Mouse (Mus musculus) spleen, adult 2 months (tissue): ENCODE measurements around the gene Slc26a5. TPM values are rescaled to one million over a fixed set of nuclear protein-coding genes. Genes with fewer than 3 reads are reported as not detected.

Source experiments
- DNase-seq, 2 experiments: peaks; one replicate each; pipeline versions ENCODE4 v3.0.0 to v3.0.0-alpha.2; 2012 to 2021; ENCODE audit warnings: low spot score in 2 of 2, low read depth in 1 of 2
- H3K27ac ChIP-seq: fragments of 200-500 bp; 2 replicates; pipeline ENCODE4 v1.5.1; 2012; ENCODE audit warnings: low read length, inconsistent platforms; ENCODE audit not compliant: insufficient read depth
- H3K27me3 ChIP-seq: fragments of 200-500 bp; 2 replicates; pipeline ENCODE4 v1.6.1; 2012; ENCODE audit warnings: mild to moderate bottlenecking, moderate library complexity, low read length, inconsistent platforms; ENCODE audit not compliant: control insufficient read depth, insufficient read depth
- H3K36me3 ChIP-seq: fragments of 200-500 bp; 2 replicates; pipeline ENCODE4 v1.6.1; 2012; ENCODE audit warnings: mild to moderate bottlenecking, low read length, inconsistent platforms; ENCODE audit not compliant: control insufficient read depth, insufficient read depth
- H3K4me1 ChIP-seq: fragments of 200-500 bp; 2 replicates; pipeline ENCODE4 v1.6.1; 2011; ENCODE audit warnings: inconsistent platforms; ENCODE audit not compliant: control insufficient read depth, insufficient read depth, insufficient read length
- H3K4me3 ChIP-seq: fragments of 200-500 bp; 2 replicates; pipeline ENCODE4 v1.5.1; 2011; ENCODE audit warnings: mild to moderate bottlenecking, inconsistent platforms; ENCODE audit not compliant: insufficient read depth, insufficient read length; ENCODE audit errors: extremely low read depth
- CTCF ChIP-seq: fragments of 200-500 bp; IDR thresholded peaks from 2 replicates; pipeline ENCODE4 v1.5.1; 2011; ENCODE audit warnings: mild to moderate bottlenecking, inconsistent platforms; ENCODE audit not compliant: insufficient read depth, insufficient read length, insufficient replicate concordance; ENCODE audit errors: extremely low read depth
- POLR2A ChIP-seq: fragments of 200-500 bp; IDR thresholded peaks from 2 replicates; pipeline ENCODE4 v1.6.1; 2011; ENCODE audit warnings: low read depth, low read length, inconsistent platforms
- WGBS: fragments of 180-500 bp; shearing (Covaris S2); methylation state at CpG from one replicate; pipeline ENCODE4 v1.1.7; 2018; 5-methylcytosine and 5-hydroxymethylcytosine counted together
- polyA plus RNA-seq: library from polyadenylated mRNA; depleted of rRNA; stranded (reverse); fragments of >200 nt; gene quantifications from 2 replicates; pipeline ENCODE4 v1.2.3, GENCODE M21; 2012

Gene Slc26a5
- polyA plus RNA-seq, 1 experiment, result not detected

DNA sequence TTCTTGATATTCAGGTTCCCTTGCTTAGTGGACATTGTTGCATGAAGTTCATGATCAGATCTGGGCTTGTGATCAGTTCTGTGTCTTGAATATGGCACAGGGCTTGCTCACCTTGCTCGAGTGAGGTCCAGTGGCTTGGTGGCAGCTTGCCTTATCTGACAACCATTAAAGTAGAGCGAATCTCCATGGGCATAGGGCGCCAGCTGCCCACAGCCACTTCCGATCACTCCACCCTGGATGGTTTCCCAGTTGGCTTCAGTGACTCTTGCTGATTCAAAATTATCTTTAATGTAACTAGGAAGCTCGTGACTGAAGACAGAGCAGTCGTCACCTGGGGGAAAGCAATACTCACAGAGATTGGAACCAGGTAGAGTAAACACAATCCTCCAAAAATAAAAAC is 33.5 kb upstream of the Slc26a5 start:
- H3K27me3 ChIP-seq, result no peaks in the 10 kb centered on the region
- 90% methylated on average over 6 of the region's 6 CpGs for WGBS
- no peak overlapping the region for H3K4me3 ChIP-seq
- H3K27ac ChIP-seq, result no peak overlapping the region
- H3K4me1 ChIP-seq, result no peaks in the 10 kb centered on the region
- TF ChIP-seq CTCF, result no peak
- TF ChIP-seq POLR2A, result no peak
- DNase-seq, result no peak
- no peaks in the 10 kb centered on the region for H3K36me3 ChIP-seq

DNA sequence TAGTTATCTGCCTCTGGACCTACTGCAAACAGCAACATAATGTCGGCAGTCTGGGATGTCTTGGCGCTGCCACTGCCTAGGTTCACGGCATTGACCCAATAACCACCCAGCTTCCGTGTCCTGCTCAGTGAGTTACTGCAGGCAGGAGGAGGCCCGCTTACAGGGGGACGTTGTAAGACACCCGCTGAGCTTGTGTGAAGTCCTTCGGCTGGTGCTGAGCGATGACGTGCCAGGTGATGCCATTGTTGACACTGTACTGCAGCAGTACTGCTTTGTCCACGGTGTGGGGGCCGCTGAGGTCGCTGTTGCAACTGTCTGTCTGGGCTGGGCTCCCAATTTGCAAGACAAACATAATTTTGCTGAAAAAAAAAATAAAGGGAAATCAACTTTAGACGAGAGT is 31.2 kb upstream of the Slc26a5 start:
- Histone ChIP-seq H3K4me3 (no peak overlapping the region), H3K27ac (no peak overlapping the region), H3K4me1 (no peaks in the 10 kb centered on the region), H3K27me3 (no peaks in the 10 kb centered on the region), H3K36me3 (no peaks in the 10 kb centered on the region)
- TF ChIP-seq POLR2A (no peak), CTCF (no peak)
- DNase-seq, result no peak
- 82% methylated on average over 14 of the region's 14 CpGs for WGBS

DNA sequence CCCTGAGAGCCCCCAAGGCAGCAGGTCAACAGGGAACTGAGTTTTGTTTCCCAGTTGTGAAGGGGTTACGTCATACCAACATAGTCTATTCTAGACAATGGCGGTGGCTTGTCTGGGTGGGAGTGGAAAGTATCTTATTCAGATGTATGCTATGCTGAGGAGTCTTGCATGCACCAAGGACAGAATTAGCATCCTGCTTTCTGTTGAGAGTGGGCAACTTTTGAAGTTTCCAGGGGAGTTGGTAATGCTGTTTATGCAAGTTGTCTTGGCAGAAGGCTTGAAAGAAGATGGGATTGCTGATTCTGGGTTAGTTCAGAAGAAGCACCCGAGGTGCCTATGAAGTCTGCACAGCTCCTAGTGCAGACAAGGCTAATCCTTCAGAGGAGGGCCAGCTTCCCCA is 28.8 kb upstream of the Slc26a5 start:
- Histone ChIP-seq H3K27ac (no peak overlapping the region), H3K36me3 (no peaks in the 10 kb centered on the region), H3K4me1 (no peaks in the 10 kb centered on the region), H3K27me3 (no peaks in the 10 kb centered on the region), H3K4me3 (no peak overlapping the region)
- 80% methylated on average over 3 of the region's 3 CpGs for WGBS
- DNase-seq, result no peak
- TF ChIP-seq CTCF (no peak), POLR2A (no peak)

DNA sequence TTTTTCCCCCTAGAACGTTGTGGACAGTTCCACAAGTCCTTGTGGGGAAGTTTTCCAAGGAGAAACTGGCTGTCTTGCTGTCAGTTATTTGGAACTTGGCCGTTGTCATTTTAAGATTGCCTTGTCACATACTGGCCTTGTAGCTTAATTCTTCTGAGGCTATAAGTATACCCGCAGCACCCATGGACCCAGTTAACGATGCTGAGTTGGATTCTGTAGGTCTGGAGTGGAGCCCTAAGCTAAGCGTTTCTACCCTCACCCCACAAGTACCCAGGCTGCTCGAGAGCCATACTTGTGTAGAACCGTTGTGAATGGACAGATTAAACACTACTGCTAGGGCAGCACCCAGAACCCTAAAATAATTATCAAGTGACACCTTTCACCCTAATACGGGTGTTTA is 1.3 kb upstream of the Slc26a5 start:
- Histone ChIP-seq H3K36me3 (no peaks in the 10 kb centered on the region), H3K4me1 (no peaks in the 10 kb centered on the region), H3K27me3 (0 out of 2 replicates have a peak, but pooled peaks cover 1% of the 10 kb centered on the region), H3K27ac (no peak overlapping the region), H3K4me3 (no peak overlapping the region)
- WGBS, result 68% methylated on average over 8 of the region's 8 CpGs
- TF ChIP-seq CTCF, result no peak
- no peak for TF ChIP-seq POLR2A
- no peak for DNase-seq

DNA sequence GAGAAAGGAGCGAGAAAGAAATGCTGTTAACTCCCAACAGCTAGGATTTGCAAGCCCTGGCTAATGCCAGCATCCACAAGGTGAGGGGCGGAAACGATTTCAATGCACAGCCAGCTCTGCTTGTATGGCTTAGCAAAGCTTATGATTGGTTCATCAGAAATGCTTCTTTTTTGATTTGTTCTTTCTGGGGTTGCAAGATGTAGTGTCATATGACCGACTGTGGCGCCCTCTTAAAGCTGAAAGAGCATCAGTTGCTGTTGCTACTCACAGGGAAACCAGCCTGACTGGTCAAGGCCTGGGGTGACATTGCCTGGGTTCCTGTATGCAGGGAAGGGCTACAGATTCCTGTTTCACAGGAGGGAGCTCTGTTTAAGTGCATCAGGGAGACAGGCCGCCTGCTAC is 908 bp upstream of the Slc26a5 start:
- no peak overlapping the region for H3K27ac ChIP-seq
- no peaks in the 10 kb centered on the region for H3K36me3 ChIP-seq
- H3K4me3 ChIP-seq, result no peak overlapping the region
- TF ChIP-seq POLR2A, result no peak
- TF ChIP-seq CTCF, result no peak
- no peak for DNase-seq
- WGBS, result 32% methylated on average over 6 of the region's 6 CpGs
- H3K4me1 ChIP-seq, result no peaks in the 10 kb centered on the region
- 0 out of 2 replicates have a peak, but pooled peaks cover 1% of the 10 kb centered on the region for H3K27me3 ChIP-seq

DNA sequence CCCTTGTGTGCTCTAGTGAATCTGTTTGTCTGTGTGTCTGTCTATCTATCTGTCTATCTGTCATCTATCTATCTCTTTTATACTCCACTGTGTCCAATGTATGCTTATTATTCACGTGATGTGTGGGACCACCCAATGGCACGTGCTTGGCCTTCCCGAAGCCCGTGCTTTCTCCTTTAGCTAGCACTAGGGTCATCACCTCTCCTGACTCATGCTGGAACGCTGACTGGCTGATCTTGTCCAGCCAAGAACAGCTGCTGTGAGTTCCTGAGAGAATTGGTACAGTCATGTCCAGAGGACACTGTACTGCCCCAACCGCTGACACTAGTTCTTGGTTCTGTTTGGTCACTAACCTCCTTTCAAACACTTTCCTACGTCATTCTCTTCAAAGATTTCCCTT is 6.8 kb downstream of the Slc26a5 start:
- H3K4me3 ChIP-seq, result no peak overlapping the region
- WGBS, result 88% methylated on average over 7 of the region's 7 CpGs
- TF ChIP-seq CTCF (no peak), POLR2A (no peak)
- no peaks in the 10 kb centered on the region for H3K27me3 ChIP-seq
- H3K4me1 ChIP-seq, result no peaks in the 10 kb centered on the region
- H3K36me3 ChIP-seq, result no peaks in the 10 kb centered on the region
- H3K27ac ChIP-seq, result no peak overlapping the region
- DNase-seq, result no peak

DNA sequence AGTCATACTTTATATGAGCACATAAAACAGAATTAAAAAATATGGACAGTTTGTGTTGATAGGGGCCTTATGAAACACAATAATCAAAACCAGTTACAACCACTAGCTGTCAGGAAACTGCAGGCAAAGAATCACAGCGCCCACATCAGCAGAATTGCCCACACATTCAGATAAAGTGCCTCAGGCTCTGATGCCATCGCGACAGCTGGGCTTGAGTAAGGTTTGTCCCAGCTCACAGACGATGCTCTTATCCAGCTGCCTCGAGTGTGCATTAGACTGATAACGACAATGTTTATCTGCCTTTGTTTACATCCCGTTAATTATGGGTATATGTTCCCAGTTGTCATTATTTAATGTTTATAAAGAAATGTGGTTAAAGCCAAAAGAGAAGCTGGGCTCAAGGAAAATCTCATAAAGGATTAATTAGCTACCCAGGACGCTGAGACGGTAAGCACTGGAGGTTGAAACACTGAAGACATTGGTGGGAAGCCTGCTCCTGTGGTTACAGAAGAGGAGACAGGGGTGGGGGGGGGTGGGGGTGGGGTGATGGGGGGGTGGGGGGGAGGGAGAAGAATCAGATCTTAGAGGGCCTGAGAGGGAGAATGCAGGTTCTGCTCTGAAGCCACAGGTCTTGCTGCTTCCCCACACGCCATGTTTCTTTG is 13.6 kb downstream of the Slc26a5 start:
- TF ChIP-seq POLR2A (no peak), CTCF (no peak)
- Histone ChIP-seq H3K4me1 (no peaks in the 10 kb centered on the region), H3K4me3 (no peak overlapping the region), H3K36me3 (no peaks in the 10 kb centered on the region), H3K27ac (no peak overlapping the region), H3K27me3 (no peaks in the 10 kb centered on the region)
- WGBS, result 76% methylated on average over 10 of the region's 10 CpGs
- no peak for DNase-seq

DNA sequence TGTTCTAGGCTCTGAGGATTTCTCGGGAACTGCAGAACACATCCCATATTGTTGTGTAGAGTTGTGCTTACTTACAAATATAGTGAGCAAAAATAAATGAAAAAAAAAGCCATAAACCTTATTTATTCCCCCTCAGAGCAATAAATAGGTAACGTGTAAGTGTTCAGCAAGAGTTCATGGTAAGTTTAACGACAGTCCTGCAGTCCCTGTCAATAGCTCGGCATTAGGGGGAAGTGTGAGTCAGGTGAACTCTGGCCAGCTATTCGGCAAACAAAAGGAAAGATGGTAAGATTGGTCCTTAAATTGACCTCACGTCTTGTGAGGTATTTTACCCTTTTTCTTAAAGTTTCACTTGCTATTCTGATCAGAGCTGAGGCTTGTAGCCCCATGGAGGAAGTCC is 18.0 kb downstream of the Slc26a5 start:
- no peaks in the 10 kb centered on the region for H3K4me1 ChIP-seq
- H3K27ac ChIP-seq, result no peak overlapping the region
- no peaks in the 10 kb centered on the region for H3K36me3 ChIP-seq
- WGBS, result 71% methylated on average over 6 of the region's 6 CpGs
- H3K4me3 ChIP-seq, result no peak overlapping the region
- no peaks in the 10 kb centered on the region for H3K27me3 ChIP-seq
- no peak for TF ChIP-seq CTCF
- TF ChIP-seq POLR2A, result no peak
- no peak for DNase-seq
